Mouse (Mus musculus): ENCODE results near the gene Atpaf1. TPM values are rescaled to one million over a fixed set of nuclear protein-coding genes. Genes with fewer than 3 reads are reported as not detected.

Atpaf1 gene
- total and polyA plus RNA-seq, 2 experiments from 2014 or later, result 49.0 to 86.4 TPM

DNA sequence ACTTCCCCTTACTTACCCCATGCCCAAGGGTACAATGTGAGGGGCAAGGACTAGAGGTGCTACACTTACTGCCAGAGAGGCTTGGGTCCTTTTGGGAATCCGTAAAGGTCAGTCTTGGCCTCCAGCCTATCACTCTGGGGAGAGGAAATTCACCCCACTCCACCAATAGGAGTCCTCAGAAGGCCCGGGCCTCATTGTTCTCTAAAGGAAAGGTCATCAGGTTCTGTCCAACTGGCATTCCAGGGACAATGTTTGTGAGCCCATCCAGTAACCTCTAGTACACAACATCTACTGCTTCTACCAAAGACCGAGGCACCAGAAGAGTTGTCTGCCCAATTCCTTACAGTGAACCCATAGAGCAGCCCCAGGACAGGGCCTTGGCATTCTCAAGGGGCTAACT is 3.7 kb upstream of the Atpaf1 start, which contains the start of gene Tex38:
Gene Tex38, minus strand, starts transcription at position 101 of the 400 bp plus-strand sequence.
- TF ChIP-seq EP300 (IDR thresholded peaks at IDR 0.05; ENCODE audit: low read depth) (no peak), CTCF (IDR thresholded peaks at IDR 0.05; ENCODE audit: low read depth) (no peak)
- no peak within 1 kb of the TSS for H3K4me2 ChIP-seq (ENCODE audit: low read depth, low read length)
- H3K36me3 ChIP-seq (replicated peaks; ENCODE audit: control insufficient read depth, insufficient read depth, low read length), result peaks cover 8% of the 10 kb centered on the region; the same call in 1 of the 2 replicates
- WGBS, result 60% methylated on average over 3 of the region's 3 CpGs
- H3K9ac ChIP-seq (replicated peaks; ENCODE audit: low read depth, low read length), result no peak within 1 kb of the TSS
- H3K27ac ChIP-seq (ENCODE audit: low read depth), result no peak within 1 kb of the TSS
- DNase-seq (ENCODE audit: low spot score) (no peak), ATAC-seq (ENCODE audit: insufficient read depth, low read depth) (no peak)
- H3K4me3 ChIP-seq (ENCODE audit: low read depth, low read length), result no peak within 1 kb of the TSS
- no peaks in the 10 kb centered on the region for H3K9me3 ChIP-seq (replicated peaks; ENCODE audit: control insufficient read depth, low read length)
- H3K4me1 ChIP-seq (ENCODE audit: control insufficient read depth, insufficient read depth), result 0 out of 2 replicates have a peak, but pooled peaks cover 3% of the 10 kb centered on the region
- H3K27me3 ChIP-seq (ENCODE audit: control insufficient read depth, insufficient read depth, low read length), result no peaks in the 10 kb centered on the region

DNA sequence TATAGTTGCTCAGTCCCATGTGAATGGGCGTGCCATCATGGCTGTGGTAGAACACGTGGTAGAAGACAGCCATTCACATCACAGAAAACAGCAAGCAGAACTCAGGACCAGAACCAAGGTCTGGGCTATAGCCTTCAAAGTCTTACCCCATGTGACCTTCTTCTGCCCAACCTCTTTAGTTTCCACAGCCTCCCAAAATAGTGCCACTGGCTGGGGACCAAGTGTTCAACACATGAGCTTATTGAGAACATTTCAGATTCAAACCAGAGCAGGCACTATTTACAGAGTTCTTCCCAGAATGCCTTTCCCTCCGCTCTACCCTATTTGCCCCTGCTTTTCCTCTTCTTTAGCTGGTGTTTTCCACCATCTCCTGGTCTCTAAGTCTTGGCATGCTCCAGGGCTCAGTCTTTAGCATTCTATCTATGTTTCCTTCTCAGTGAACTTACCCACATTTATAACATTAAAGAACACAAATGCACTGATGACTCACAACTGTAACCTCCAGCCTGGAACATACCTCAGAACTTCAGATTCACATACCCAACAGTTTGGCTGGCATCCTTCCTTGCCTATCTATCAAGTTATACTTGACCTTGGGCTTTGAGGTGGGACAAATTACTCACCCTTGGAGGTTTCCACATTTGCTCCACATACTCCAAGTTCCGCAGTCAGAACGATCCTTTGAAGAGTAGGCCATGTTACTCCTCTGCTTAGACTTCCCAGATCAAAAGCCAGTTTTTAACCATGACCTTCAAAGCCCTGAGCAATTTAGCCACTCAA is 2.4 kb upstream of the Atpaf1 start:
- Histone ChIP-seq H3K4me1 (ENCODE audit: control insufficient read depth, insufficient read depth) (0 out of 2 replicates have a peak, but pooled peaks cover 3% of the 10 kb centered on the region), H3K9ac (replicated peaks; ENCODE audit: low read depth, low read length) (no peak overlapping the region), H3K27ac (ENCODE audit: low read depth) (no peak overlapping the region), H3K9me3 (replicated peaks; ENCODE audit: control insufficient read depth, low read length) (no peaks in the 10 kb centered on the region), H3K4me3 (ENCODE audit: low read depth, low read length) (no peak overlapping the region), H3K27me3 (ENCODE audit: control insufficient read depth, insufficient read depth, low read length) (no peaks in the 10 kb centered on the region), H3K4me2 (ENCODE audit: low read depth, low read length) (no peak overlapping the region), H3K36me3 (replicated peaks; ENCODE audit: control insufficient read depth, insufficient read depth, low read length) (peaks cover 3% of the 10 kb centered on the region; the same call in 1 of the 2 replicates)
- no peak for TF ChIP-seq CTCF (IDR thresholded peaks at IDR 0.05; ENCODE audit: low read depth)
- TF ChIP-seq EP300 (IDR thresholded peaks at IDR 0.05; ENCODE audit: low read depth), result no peak
- WGBS, result 77% methylated on average over 5 of the region's 5 CpGs
- no peak for DNase-seq (ENCODE audit: low spot score)
- ATAC-seq (ENCODE audit: insufficient read depth, low read depth), result no peak

DNA sequence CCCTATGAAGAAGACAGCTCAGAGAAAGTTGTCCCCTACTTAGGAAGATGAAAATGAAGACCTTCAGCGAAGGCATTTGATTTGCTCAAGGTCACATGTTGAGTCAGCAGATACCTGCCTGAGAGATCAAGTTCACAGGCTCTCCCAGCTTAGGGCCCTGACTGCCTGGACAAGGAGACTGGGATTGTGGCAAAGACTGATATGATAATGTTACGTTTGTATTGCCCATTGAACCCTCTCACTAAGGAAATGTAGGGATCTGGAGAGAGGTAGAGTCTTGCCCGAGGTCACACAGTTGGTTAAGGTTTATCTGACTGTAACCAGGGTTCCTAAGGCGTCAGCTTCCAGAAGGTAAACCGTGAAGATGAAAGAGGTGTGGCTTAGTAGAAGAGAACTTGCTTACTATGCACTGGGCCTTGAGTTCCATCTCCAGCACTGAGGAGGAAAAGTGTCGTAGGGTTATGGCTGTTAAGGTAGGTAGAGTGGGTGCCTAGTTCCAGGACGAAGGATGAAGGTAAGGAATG is 961 bp downstream of the Atpaf1 start:
- DNase-seq (ENCODE audit: low spot score) (no peak), ATAC-seq (ENCODE audit: insufficient read depth, low read depth) (peak; percentile 19; the same call in 1 of the 2 replicates)
- 43% methylated on average over 7 of the region's 7 CpGs for WGBS
- Histone ChIP-seq H3K4me1 (ENCODE audit: control insufficient read depth, insufficient read depth) (no peaks in the 10 kb centered on the region), H3K4me2 (ENCODE audit: low read depth, low read length) (peak overlapping the region; percentile 81), H3K4me3 (ENCODE audit: low read depth, low read length) (peak overlapping the region; percentile 91), H3K27ac (ENCODE audit: low read depth) (peak overlapping the region; percentile 82), H3K27me3 (ENCODE audit: control insufficient read depth, insufficient read depth, low read length) (no peaks in the 10 kb centered on the region), H3K36me3 (replicated peaks; ENCODE audit: control insufficient read depth, insufficient read depth, low read length) (peaks cover 35% of the 10 kb centered on the region), H3K9me3 (replicated peaks; ENCODE audit: control insufficient read depth, low read length) (no peaks in the 10 kb centered on the region), H3K9ac (replicated peaks; ENCODE audit: low read depth, low read length) (peak overlapping the region; percentile 85)
- TF ChIP-seq EP300 (IDR thresholded peaks at IDR 0.05; ENCODE audit: low read depth) (no peak), CTCF (IDR thresholded peaks at IDR 0.05; ENCODE audit: low read depth) (no peak)

DNA sequence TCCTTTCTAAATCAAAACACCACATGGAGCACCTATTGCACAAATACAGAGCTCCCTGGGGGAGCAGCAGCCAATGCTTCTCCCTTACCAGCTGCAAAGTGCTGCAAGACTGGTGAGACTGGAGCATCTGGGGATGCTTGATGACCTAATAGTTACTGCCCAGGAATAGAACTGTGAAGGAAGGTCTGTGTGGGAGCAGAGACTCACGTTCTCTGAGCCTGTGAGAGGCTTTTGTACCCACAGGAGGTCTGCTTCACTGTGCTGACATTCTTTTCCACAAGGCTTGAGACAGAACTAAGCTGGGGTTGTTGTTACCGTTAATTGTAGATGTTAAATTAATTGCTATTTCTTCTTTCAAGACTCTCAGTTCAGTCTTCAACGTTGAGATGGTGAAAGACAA is 6.3 kb downstream of the Atpaf1 start:
- no peak for TF ChIP-seq EP300 (IDR thresholded peaks at IDR 0.05; ENCODE audit: low read depth)
- no peak for TF ChIP-seq CTCF (IDR thresholded peaks at IDR 0.05; ENCODE audit: low read depth)
- H3K36me3 ChIP-seq (replicated peaks; ENCODE audit: control insufficient read depth, insufficient read depth, low read length), result peaks cover 79% of the 10 kb centered on the region
- no peak for DNase-seq (ENCODE audit: low spot score)

DNA sequence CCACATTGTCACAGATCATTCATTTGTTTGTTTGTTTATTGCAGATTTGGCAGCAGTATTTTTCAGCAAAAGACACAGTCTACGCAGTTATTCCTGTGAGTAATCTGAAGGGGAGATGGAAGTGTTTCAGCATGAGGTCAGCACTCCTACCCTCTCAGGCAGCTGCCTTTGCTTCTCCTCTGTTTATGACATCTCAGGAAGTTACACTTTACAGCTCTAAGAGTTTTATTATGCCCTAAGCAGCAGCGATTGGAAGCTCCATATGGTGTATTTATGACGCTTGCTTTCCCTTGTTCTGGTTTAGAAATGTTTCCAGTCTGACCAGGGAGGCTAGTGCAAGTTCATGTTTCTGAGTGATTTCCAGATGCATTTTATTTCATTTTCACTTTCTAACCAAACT is 10.7 kb downstream of the Atpaf1 start:
- Histone ChIP-seq H3K4me2 (ENCODE audit: low read depth, low read length) (no peak overlapping the region), H3K4me3 (ENCODE audit: low read depth, low read length) (no peak overlapping the region), H3K36me3 (replicated peaks; ENCODE audit: control insufficient read depth, insufficient read depth, low read length) (peaks cover 87% of the 10 kb centered on the region), H3K9ac (replicated peaks; ENCODE audit: low read depth, low read length) (no peak overlapping the region), H3K27ac (ENCODE audit: low read depth) (no peak overlapping the region), H3K27me3 (ENCODE audit: control insufficient read depth, insufficient read depth, low read length) (no peaks in the 10 kb centered on the region), H3K9me3 (replicated peaks; ENCODE audit: control insufficient read depth, low read length) (no peaks in the 10 kb centered on the region), H3K4me1 (ENCODE audit: control insufficient read depth, insufficient read depth) (no peaks in the 10 kb centered on the region)
- WGBS, result 89% methylated on average over 3 of the region's 3 CpGs
- DNase-seq (ENCODE audit: low spot score) (no peak), ATAC-seq (ENCODE audit: insufficient read depth, low read depth) (no peak)
- no peak for TF ChIP-seq EP300 (IDR thresholded peaks at IDR 0.05; ENCODE audit: low read depth)

More for the DNA sequence above, 6.3 kb downstream of the Atpaf1 start:
- 67% methylated on average over 3 of the region's 3 CpGs for WGBS
- no peak overlapping the region for H3K9ac ChIP-seq (replicated peaks; ENCODE audit: low read depth, low read length)
- H3K9me3 ChIP-seq (replicated peaks; ENCODE audit: control insufficient read depth, low read length), result no peaks in the 10 kb centered on the region
- H3K4me3 ChIP-seq (ENCODE audit: low read depth, low read length), result no peak overlapping the region
- no peaks in the 10 kb centered on the region for H3K4me1 ChIP-seq (ENCODE audit: control insufficient read depth, insufficient read depth)
- H3K27ac ChIP-seq (ENCODE audit: low read depth), result no peak overlapping the region
- H3K27me3 ChIP-seq (ENCODE audit: control insufficient read depth, insufficient read depth, low read length), result no peaks in the 10 kb centered on the region
- no peak overlapping the region for H3K4me2 ChIP-seq (ENCODE audit: low read depth, low read length)
- no peak for ATAC-seq (ENCODE audit: insufficient read depth, low read depth)
